Mouse (Mus musculus) hindbrain, embryonic 10.5 days (tissue): Measurements from ENCODE around the gene Cadm1. TPM values are rescaled to one million over a fixed set of nuclear protein-coding genes. Genes with fewer than 3 reads are reported as not detected.

Experiments used
- DNase-seq: peaks from one replicate; pipeline ENCODE4 v3.0.0-alpha.2; 2017; ENCODE audit warnings: low spot score
- H3K27ac ChIP-seq: fragments of 300-500 bp; sonication (generic); 2 replicates; pipeline ENCODE4 v1.5.1; 2016; ENCODE audit warnings: mild to moderate bottlenecking, moderate library complexity
- H3K27me3 ChIP-seq: fragments of 300-500 bp; sonication (generic); 2 replicates; pipeline ENCODE4 v1.6.1; 2016; ENCODE audit warnings: mild to moderate bottlenecking; ENCODE audit not compliant: poor library complexity, insufficient read depth, severe bottlenecking
- H3K36me3 ChIP-seq: fragments of 300-500 bp; sonication (generic); 2 replicates; pipeline ENCODE4 v1.6.1; 2016; ENCODE audit warnings: mild to moderate bottlenecking, moderate library complexity
- H3K4me1 ChIP-seq: fragments of 300-500 bp; sonication (generic); replicated peaks from 2 replicates; pipeline ENCODE4 v1.6.1; 2016; ENCODE audit warnings: mild to moderate bottlenecking
- H3K4me3 ChIP-seq: fragments of 300-500 bp; sonication (generic); 2 replicates; pipeline ENCODE4 v1.5.1; 2016; ENCODE audit warnings: mild to moderate bottlenecking, moderate library complexity
- H3K9me3 ChIP-seq: fragments of 300-500 bp; sonication (generic); 2 replicates; pipeline ENCODE4 v1.6.1; 2016; ENCODE audit warnings: mild to moderate bottlenecking, moderate library complexity
- WGBS: fragments of 180-500 bp; shearing (Covaris S2); methylation state at CpG from one replicate; pipeline ENCODE4 v1.1.7; 2016; 5-methylcytosine and 5-hydroxymethylcytosine counted together
- polyA plus RNA-seq: library from polyadenylated mRNA; unstranded; fragments of >200 nt; fragmentation: Nextera tagmentation; extraction: Ambion mirVana; gene quantifications from 2 replicates; pipeline ENCODE4 v1.2.1, GENCODE M21; 2016

Cadm1 gene
- polyA plus RNA-seq, 1 experiment from 2014 or later = 111 TPM

GRCm38 (mm10) chr9:47706341-47706740, 176.4 kb downstream of the Cadm1 start:
- WGBS = 85% methylated on average over 9 of the region's 9 CpGs
- Histone ChIP-seq H3K4me1 (peaks cover 18% of the 10 kb centered on the region), H3K36me3 (peaks cover 8% of the 10 kb centered on the region; the same call in 1 of the 2 replicates), H3K4me3 (no peak overlapping the region), H3K9me3 (no peaks in the 10 kb centered on the region), H3K27me3 (no peaks in the 10 kb centered on the region), H3K27ac (no peak overlapping the region)
- no peak for DNase-seq

DNA sequence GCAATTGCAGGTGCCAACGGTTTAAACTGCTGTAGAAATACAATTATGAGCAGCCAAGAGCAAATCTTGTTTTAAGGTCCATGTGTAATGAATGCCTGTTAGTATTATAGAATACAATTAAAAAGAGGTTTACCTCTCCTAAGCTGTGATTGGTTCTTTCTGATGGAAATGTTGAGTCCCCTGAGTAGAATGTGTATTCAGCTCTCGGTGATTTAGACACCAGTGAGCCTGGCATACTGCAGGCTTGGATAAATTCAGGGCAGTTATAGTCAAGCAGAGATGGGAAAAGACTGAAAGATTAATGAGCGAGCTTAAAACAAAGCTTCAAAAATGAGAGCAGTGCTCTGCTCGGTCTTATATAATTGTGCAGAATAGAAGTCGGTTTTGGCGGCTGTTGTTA, 177.4 kb downstream of the Cadm1 start:
- Histone ChIP-seq H3K9me3 (no peaks in the 10 kb centered on the region), H3K4me3 (no peak overlapping the region), H3K36me3 (peaks cover 8% of the 10 kb centered on the region; the same call in 1 of the 2 replicates), H3K4me1 (peaks cover 14% of the 10 kb centered on the region), H3K27ac (no peak overlapping the region), H3K27me3 (no peaks in the 10 kb centered on the region)
- 86% methylated on average over 6 of the region's 6 CpGs for WGBS
- DNase-seq = no peak

DNA sequence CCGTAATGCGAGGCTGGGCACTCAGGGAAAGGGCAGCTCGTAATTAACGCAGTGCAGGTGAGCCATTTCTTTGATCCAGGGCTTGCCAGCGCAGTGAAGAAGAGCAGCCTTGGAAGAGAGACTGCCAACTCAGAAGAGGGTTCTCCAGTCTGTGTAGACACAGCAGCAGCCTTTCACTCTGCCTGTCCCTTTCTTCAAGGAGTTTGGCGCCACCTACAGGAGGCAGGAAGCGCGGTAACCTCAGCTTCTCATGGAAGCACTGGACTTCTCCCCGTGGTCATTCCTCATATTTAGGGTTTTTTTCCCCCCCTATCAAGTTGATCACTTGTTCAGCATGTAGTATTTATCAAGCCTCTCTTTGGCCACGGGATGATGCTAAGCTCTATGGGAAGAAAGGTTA, 178.3 kb downstream of the Cadm1 start:
- Histone ChIP-seq H3K4me3 (no peak overlapping the region), H3K27me3 (no peaks in the 10 kb centered on the region), H3K36me3 (peaks cover 6% of the 10 kb centered on the region; the same call in 1 of the 2 replicates), H3K9me3 (no peaks in the 10 kb centered on the region), H3K27ac (no peak overlapping the region), H3K4me1 (peaks cover 10% of the 10 kb centered on the region)
- peak; percentile 75 for DNase-seq
- WGBS = 27% methylated on average over 10 of the region's 10 CpGs

DNA sequence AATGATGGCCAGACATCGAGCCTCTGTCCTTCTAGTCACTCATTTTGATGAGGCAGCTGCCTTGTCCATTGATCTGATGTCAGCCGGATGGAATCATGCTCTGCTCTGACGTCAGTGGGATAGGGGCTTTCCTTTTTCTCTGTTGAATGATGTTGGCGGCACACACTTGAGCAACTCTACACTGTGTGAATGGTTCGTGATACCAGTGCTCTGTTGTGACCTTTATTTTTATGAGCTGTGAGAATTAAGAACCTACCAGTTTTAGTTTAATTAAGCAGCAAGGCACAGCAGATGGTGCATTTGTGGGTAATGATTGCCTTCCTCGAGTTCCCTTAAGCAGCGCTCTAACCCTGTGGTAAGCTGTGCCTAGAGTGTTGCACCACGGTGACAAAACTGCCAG, 181.0 kb downstream of the Cadm1 start:
- no peak for DNase-seq
- WGBS = 87% methylated on average over 8 of the region's 8 CpGs
- Histone ChIP-seq H3K27ac (no peak overlapping the region), H3K36me3 (peaks cover 3% of the 10 kb centered on the region; the same call in 1 of the 2 replicates), H3K9me3 (no peaks in the 10 kb centered on the region), H3K27me3 (no peaks in the 10 kb centered on the region), H3K4me1 (peaks cover 25% of the 10 kb centered on the region), H3K4me3 (no peak overlapping the region)

DNA sequence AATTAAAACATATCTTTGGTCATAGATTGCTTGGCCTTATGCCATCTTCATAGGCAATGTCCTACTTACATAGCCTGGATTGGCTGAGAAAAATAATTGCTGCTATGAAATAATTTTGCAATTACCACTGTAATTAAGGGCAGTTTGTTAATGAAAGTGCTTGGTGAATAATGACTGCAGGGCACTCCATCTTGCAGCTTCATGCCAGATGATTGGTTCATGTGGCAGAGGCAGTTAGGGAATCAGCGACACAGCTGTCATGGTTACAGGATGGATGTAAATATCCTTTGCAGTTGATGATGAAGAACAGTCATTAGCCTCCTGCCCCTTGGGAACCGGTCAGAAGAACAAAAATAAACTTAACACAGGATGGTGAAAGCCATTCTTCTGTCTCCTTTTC, 184.6 kb downstream of the Cadm1 start:
- Histone ChIP-seq H3K4me1 (peaks cover 27% of the 10 kb centered on the region), H3K27ac (no peak overlapping the region), H3K9me3 (no peaks in the 10 kb centered on the region), H3K27me3 (no peaks in the 10 kb centered on the region), H3K4me3 (no peak overlapping the region), H3K36me3 (peaks cover 3% of the 10 kb centered on the region; the same call in 1 of the 2 replicates)
- no peak for DNase-seq
- WGBS = 63% methylated on average over 2 of the region's 2 CpGs

DNA sequence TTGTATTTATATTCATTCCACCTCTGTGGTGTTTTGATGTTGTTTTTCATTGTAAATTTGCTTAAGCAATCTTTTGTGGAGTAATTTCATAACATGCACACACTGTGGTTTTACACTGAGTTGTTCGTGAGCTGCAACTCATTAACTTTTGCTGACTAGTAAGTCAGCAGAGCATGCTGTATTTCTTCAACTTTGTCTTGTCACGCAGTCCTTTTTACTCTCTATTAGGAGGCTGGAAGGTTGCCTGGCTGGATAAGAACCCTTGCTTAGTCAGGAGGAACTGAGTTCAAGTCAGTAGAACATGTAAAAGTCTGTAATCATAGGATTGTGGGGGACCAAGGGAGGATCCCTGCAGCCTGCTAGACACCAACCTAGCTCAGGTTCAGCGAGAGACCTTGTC, 185.4 kb downstream of the Cadm1 start:
- H3K27me3 ChIP-seq = no peaks in the 10 kb centered on the region
- no peaks in the 10 kb centered on the region for H3K9me3 ChIP-seq
- 92% methylated on average over 3 of the region's 3 CpGs for WGBS
- no peak for DNase-seq
- no peaks in the 10 kb centered on the region for H3K36me3 ChIP-seq
- H3K4me1 ChIP-seq = peaks cover 27% of the 10 kb centered on the region
- H3K4me3 ChIP-seq = no peak overlapping the region
- no peak overlapping the region for H3K27ac ChIP-seq

DNA sequence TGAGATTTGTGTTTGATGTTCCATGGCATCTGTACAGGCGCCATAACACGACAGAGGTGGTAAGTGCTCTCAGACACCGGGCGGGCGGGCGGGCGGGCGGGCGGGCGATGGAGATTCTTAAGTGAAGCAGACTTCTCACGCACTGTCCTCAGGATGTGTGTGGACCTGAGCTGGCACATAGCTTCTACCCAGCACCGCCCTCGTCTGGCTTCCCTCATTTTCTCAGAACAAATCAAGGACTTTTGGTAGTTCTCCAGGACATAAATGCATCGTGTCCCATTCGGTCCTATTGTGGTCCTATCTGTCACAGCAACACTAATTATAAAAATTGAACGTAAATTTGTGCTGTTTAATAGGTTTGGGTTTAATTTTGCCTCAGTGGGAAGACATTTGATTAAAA, 186.9 kb downstream of the Cadm1 start:
- WGBS = 89% methylated on average over 16 of the region's 16 CpGs
- H3K4me1 ChIP-seq = peaks cover 27% of the 10 kb centered on the region
- DNase-seq = no peak
- H3K27me3 ChIP-seq = no peaks in the 10 kb centered on the region
- H3K27ac ChIP-seq = no peak overlapping the region
- H3K4me3 ChIP-seq = no peak overlapping the region
- no peaks in the 10 kb centered on the region for H3K9me3 ChIP-seq
- no peaks in the 10 kb centered on the region for H3K36me3 ChIP-seq

DNA sequence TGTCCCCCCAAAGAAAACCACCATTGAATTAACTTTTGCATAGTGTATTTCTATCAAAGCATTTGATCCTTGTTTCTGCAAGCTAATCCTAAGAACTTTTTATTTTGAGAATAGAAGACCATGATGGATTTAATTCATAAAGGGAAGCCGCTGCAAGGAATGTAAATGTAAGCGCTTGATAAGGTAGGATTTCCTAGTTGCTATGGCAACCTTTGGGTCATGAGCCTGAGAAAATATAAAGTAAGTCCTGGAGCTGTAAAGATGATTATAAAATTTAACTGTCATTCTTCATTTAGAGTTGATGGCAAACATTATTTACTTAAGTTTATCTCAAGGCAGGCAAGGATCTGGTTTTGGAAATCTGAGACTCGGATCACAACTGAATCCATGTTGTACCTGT, 197.6 kb downstream of the Cadm1 start:
- Histone ChIP-seq H3K4me3 (no peak overlapping the region), H3K36me3 (no peaks in the 10 kb centered on the region; the same call in 1 of the 2 replicates), H3K4me1 (peaks cover 11% of the 10 kb centered on the region), H3K27ac (no peak overlapping the region), H3K27me3 (no peaks in the 10 kb centered on the region), H3K9me3 (no peaks in the 10 kb centered on the region)
- 86% methylated on average over 3 of the region's 3 CpGs for WGBS
- DNase-seq = no peak

- no peak overlapping the region for H3K27ac ChIP-seq
- 64% methylated on average over 5 of the region's 5 CpGs for WGBS
These were observed 198.9 kb downstream of the Cadm1 start for GRCm38 (mm10) chr9:47728852-47729251.

DNA sequence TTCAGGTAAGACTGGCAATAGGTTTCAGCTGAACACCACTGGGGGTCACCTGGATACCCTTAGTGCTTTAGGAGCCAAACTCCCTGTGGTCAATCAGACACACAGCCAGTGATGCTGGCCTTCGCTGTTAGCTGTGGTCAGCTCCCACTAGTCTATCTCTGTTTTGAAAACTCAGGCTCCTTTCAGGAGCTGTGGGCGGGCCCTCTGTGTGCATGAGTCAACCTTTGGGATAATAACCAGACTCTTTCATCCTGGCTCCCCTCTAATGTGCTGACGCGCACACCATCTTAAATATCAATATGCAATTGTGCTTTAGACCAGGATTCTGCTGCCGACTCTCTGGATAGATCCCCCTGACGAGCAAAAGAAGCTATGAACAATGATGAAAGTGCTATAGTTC, 200.3 kb downstream of the Cadm1 start:
- no peak for DNase-seq
- WGBS = 91% methylated on average over 6 of the region's 6 CpGs
- Histone ChIP-seq H3K4me1 (peaks cover 8% of the 10 kb centered on the region), H3K27me3 (no peaks in the 10 kb centered on the region), H3K27ac (no peak overlapping the region), H3K4me3 (no peak overlapping the region), H3K9me3 (no peaks in the 10 kb centered on the region), H3K36me3 (no peaks in the 10 kb centered on the region; the same call in 1 of the 2 replicates)

More at GRCm38 (mm10) chr9:47728852-47729251, 198.9 kb downstream of the Cadm1 start:
- Histone ChIP-seq H3K36me3 (no peaks in the 10 kb centered on the region; the same call in 1 of the 2 replicates), H3K4me3 (no peak overlapping the region), H3K9me3 (no peaks in the 10 kb centered on the region), H3K27me3 (no peaks in the 10 kb centered on the region), H3K4me1 (peaks cover 8% of the 10 kb centered on the region)
- DNase-seq = no peak

DNA sequence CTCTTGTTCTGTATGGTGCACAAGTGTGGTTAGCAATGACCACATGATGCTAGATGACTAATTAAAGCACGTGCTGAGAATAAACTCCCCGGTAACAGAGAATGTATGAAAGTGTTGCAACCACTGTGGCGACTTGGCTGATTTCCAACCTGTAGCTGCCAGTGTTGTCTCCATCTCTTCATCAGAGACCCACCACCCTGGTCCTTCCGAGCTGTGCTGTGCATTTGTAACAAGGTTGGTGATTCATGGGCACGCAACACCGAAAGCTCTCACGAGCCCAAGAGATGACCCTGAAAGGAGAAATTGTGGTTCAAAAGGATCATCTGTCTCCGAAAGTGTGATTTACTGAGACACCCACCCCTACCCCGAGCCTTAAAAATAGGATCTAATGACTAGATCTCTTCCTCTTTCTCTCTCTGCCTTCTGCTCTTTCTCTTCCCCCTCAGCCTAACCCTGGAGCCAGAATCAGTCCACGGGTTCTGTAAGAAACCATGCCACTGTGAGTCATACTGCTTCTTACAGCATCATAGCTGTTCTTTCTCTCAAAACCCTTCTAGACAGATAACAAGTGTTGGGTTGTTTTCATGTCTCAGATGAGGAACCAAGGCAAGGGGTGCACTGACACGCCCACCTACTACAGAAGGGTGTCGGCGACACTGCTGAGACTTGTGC, 203.9 kb downstream of the Cadm1 start:
- DNase-seq = no peak
- Histone ChIP-seq H3K4me1 (peaks cover 17% of the 10 kb centered on the region), H3K4me3 (no peak overlapping the region), H3K9me3 (no peaks in the 10 kb centered on the region), H3K36me3 (no peaks in the 10 kb centered on the region; the same call in 1 of the 2 replicates), H3K27me3 (no peaks in the 10 kb centered on the region), H3K27ac (no peak overlapping the region)
- 95% methylated on average over 13 of the region's 13 CpGs for whole genome bisulfite sequencing

DNA sequence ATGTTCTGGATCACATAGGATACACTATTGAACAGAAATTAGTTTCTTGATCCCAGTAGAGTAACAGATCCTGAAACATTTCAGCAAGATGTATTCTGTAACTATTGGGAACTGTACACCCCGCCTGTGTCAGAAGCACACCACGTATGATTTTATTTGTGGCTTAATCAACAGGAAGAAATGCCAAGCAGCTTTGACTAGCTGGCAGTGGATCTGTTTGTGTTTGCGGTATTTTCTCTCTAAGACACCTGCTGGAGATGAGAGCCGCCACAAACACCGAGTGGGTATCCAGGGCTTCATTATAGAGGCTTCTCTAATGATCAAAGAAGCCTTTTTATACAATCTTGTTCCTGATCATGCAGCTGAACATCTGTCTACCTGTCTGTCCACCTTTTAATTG, 204.9 kb downstream of the Cadm1 start:
- WGBS = 92% methylated on average over 5 of the region's 5 CpGs
- no peak overlapping the region for H3K4me3 ChIP-seq
- H3K36me3 ChIP-seq = no peaks in the 10 kb centered on the region; the same call in 1 of the 2 replicates
- no peak for DNase-seq
- no peaks in the 10 kb centered on the region for H3K9me3 ChIP-seq
- H3K4me1 ChIP-seq = peaks cover 26% of the 10 kb centered on the region
- no peaks in the 10 kb centered on the region for H3K27me3 ChIP-seq
- no peak overlapping the region for H3K27ac ChIP-seq

- no peak for DNase-seq
- H3K27me3 ChIP-seq = no peaks in the 10 kb centered on the region
- H3K9me3 ChIP-seq = no peaks in the 10 kb centered on the region
- no peak overlapping the region for H3K4me3 ChIP-seq
- H3K4me1 ChIP-seq = peaks cover 39% of the 10 kb centered on the region
- no peak overlapping the region for H3K27ac ChIP-seq
- 0 out of 2 replicates have a peak, but pooled peaks cover 3% of the 10 kb centered on the region for H3K36me3 ChIP-seq
- WGBS = 45% methylated on average over 4 of the region's 4 CpGs
These were observed 208.8 kb downstream of the Cadm1 start for GRCm38 (mm10) chr9:47738799-47739198.
